Mouse (Mus musculus): Measurements from ENCODE around the gene Cul5. TPM values are rescaled to one million over a fixed set of nuclear protein-coding genes. Genes with fewer than 3 reads are reported as not detected.

Cul5 gene
- polyA plus RNA-seq, 1 experiment from 2014 or later, result 8.7 TPM

DNA sequence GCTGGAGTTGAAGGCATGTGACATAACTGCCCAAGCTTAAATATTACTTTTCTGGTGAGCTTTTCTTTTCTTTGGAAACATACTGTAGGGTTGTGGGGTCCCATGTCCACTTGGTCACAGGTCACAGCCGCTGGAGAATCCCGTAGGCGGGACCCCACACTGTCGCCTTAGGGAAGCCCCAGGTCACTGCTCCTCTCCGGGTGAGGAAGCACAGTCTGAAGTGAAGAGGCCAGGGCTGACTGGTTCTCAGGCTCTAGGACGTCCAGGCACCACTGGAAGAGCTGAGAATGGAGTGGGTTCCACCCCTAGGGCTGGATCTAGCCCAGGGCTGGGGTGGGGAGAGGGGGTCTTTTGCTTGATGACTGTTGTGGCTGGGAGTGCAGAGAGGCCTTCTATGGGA lies 71.2 kb downstream of the Cul5 start:
- H3K4me2 ChIP-seq (ENCODE audit: low read depth, low read length), result no peak overlapping the region
- ATAC-seq (ENCODE audit: low read depth), result no peak
- no peak overlapping the region for H3K9ac ChIP-seq (ENCODE audit: low read depth, low read length)
- 55% methylated on average over 6 of the region's 6 CpGs for WGBS (ENCODE audit: insufficient replicate concordance)
- H3K27ac ChIP-seq (ENCODE audit: low read length), result no peak overlapping the region
- peaks cover 9% of the 10 kb centered on the region for H3K4me1 ChIP-seq (ENCODE audit: control insufficient read depth, low read depth, low read length)
- no peaks in the 10 kb centered on the region for H3K36me3 ChIP-seq (ENCODE audit: control insufficient read depth, insufficient read depth)
- no peaks in the 10 kb centered on the region for H3K9me3 ChIP-seq (replicated peaks; ENCODE audit: control insufficient read depth, low read length)
- no peak overlapping the region for H3K4me3 ChIP-seq (ENCODE audit: low read depth, low read length)
- H3K27me3 ChIP-seq (ENCODE audit: control insufficient read depth, insufficient read depth, low read depth, low read length), result no peaks in the 10 kb centered on the region

DNA sequence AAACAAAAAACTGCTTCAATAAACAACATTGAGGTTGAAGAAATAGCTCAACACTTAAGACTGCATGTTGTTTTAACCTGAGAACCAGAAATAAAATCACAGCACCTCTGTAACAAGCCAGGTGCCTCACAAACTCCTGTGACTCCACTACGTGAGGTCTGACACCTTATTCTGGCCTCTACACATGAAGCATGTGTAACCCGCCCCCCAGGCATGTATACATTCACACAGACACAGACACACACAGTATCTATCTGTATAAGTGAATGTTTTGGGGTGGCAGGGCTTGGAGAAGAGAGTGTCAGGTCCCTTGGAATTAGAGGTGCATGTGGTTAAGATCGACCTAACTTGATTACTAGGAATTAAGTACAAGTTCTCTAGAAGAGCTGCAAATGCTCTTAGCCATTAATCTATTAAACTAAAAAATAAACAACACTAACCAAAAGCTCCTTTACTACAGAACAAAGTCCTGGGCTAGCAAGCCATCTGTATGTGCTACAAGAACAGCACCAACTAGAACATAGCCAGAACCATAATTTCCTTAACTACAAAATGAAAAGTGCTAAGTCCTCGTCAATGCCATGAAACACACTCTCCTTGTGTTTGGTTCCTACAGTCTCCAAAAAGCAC lies 72.7 kb downstream of the Cul5 start:
- no peaks in the 10 kb centered on the region for H3K36me3 ChIP-seq (ENCODE audit: control insufficient read depth, insufficient read depth)
- no peak overlapping the region for H3K27ac ChIP-seq (ENCODE audit: low read length)

GRCm38 (mm10) chr9:53594764-53595163 lies 75.0 kb downstream of the Cul5 start:
- no peak overlapping the region for H3K9ac ChIP-seq (ENCODE audit: low read depth, low read length)
- no peak overlapping the region for H3K4me3 ChIP-seq (ENCODE audit: low read depth, low read length)
- H3K9me3 ChIP-seq (replicated peaks; ENCODE audit: control insufficient read depth, low read length), result no peaks in the 10 kb centered on the region
- no peaks in the 10 kb centered on the region; the same call in 1 of the 2 replicates for H3K4me1 ChIP-seq (ENCODE audit: control insufficient read depth, low read depth, low read length)
- peak; percentile 24; the same call in 1 of the 2 replicates for ATAC-seq (ENCODE audit: low read depth)
- H3K27me3 ChIP-seq (ENCODE audit: control insufficient read depth, insufficient read depth, low read depth, low read length), result no peaks in the 10 kb centered on the region
- 8% methylated on average over 3 of the region's 3 CpGs for WGBS (ENCODE audit: insufficient replicate concordance)
- H3K27ac ChIP-seq (ENCODE audit: low read length), result no peak overlapping the region
- H3K36me3 ChIP-seq (ENCODE audit: control insufficient read depth, insufficient read depth), result peaks cover 2% of the 10 kb centered on the region; the same call in 1 of the 2 replicates
- H3K4me2 ChIP-seq (ENCODE audit: low read depth, low read length), result no peak overlapping the region

More for the DNA sequence above, 72.7 kb downstream of the Cul5 start:
- H3K27me3 ChIP-seq (ENCODE audit: control insufficient read depth, insufficient read depth, low read depth, low read length), result no peaks in the 10 kb centered on the region
- H3K9ac ChIP-seq (ENCODE audit: low read depth, low read length), result no peak overlapping the region
- H3K4me2 ChIP-seq (ENCODE audit: low read depth, low read length), result no peak overlapping the region
- no peaks in the 10 kb centered on the region for H3K9me3 ChIP-seq (replicated peaks; ENCODE audit: control insufficient read depth, low read length)
- 68% methylated on average over 4 of the region's 4 CpGs for WGBS (ENCODE audit: insufficient replicate concordance)
- ATAC-seq (ENCODE audit: low read depth), result no peak
- no peak overlapping the region for H3K4me3 ChIP-seq (ENCODE audit: low read depth, low read length)
- H3K4me1 ChIP-seq (ENCODE audit: control insufficient read depth, low read depth, low read length), result peaks cover under 1% of the 10 kb centered on the region

GRCm38 (mm10) chr9:53581870-53582269 lies 87.9 kb downstream of the Cul5 start:
- no peaks in the 10 kb centered on the region for H3K27me3 ChIP-seq (ENCODE audit: control insufficient read depth, insufficient read depth, low read depth, low read length)
- no peak overlapping the region for H3K4me2 ChIP-seq (ENCODE audit: low read depth, low read length)
- 88% methylated on average over 4 of the region's 4 CpGs for WGBS (ENCODE audit: insufficient replicate concordance)
- no peak overlapping the region for H3K9ac ChIP-seq (ENCODE audit: low read depth, low read length)
- no peak overlapping the region for H3K27ac ChIP-seq (ENCODE audit: low read length)
- H3K9me3 ChIP-seq (replicated peaks; ENCODE audit: control insufficient read depth, low read length), result no peaks in the 10 kb centered on the region
- H3K36me3 ChIP-seq (ENCODE audit: control insufficient read depth, insufficient read depth), result peaks cover 15% of the 10 kb centered on the region
- no peaks in the 10 kb centered on the region for H3K4me1 ChIP-seq (ENCODE audit: control insufficient read depth, low read depth, low read length)
- ATAC-seq (ENCODE audit: low read depth), result no peak
- no peak overlapping the region for H3K4me3 ChIP-seq (ENCODE audit: low read depth, low read length)

DNA sequence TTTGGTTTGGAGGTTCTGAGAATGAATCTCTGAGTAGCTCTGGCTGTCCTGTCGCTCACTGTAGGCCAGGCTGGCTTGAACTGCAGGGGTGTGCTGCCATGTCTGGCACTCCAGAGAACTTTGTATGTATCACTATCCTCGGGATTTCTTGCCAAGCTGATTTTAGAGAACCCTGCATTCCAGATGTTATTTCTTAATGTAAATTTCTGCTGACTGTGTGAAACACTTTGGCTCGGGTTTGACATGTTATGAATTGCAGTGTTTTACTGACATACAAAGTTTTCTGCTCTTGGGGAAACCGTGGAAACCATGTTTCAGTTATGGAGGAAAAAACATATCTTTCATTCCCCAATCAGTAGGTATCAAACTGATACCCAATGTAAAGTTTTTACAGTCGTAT lies 94.1 kb downstream of the Cul5 start:
- Histone ChIP-seq H3K4me1 (ENCODE audit: control insufficient read depth, low read depth, low read length) (no peaks in the 10 kb centered on the region), H3K9me3 (replicated peaks; ENCODE audit: control insufficient read depth, low read length) (no peaks in the 10 kb centered on the region), H3K4me2 (ENCODE audit: low read depth, low read length) (no peak overlapping the region), H3K27ac (ENCODE audit: low read length) (no peak overlapping the region), H3K9ac (ENCODE audit: low read depth, low read length) (no peak overlapping the region), H3K36me3 (ENCODE audit: control insufficient read depth, insufficient read depth) (peaks cover 21% of the 10 kb centered on the region), H3K27me3 (ENCODE audit: control insufficient read depth, insufficient read depth, low read depth, low read length) (no peaks in the 10 kb centered on the region), H3K4me3 (ENCODE audit: low read depth, low read length) (no peak overlapping the region)
- 70% methylated on average over 5 of the region's 5 CpGs for WGBS (ENCODE audit: insufficient replicate concordance)
- no peak for ATAC-seq (ENCODE audit: low read depth)

GRCm38 (mm10) chr9:53572516-53573307 lies 97.1 kb downstream of the Cul5 start:
- WGBS (ENCODE audit: insufficient replicate concordance), result 74% methylated on average over 7 of the region's 7 CpGs
- Histone ChIP-seq H3K27ac (ENCODE audit: low read length) (no peak overlapping the region), H3K4me2 (ENCODE audit: low read depth, low read length) (no peak overlapping the region), H3K4me1 (ENCODE audit: control insufficient read depth, low read depth, low read length) (no peaks in the 10 kb centered on the region), H3K36me3 (ENCODE audit: control insufficient read depth, insufficient read depth) (peaks cover 33% of the 10 kb centered on the region), H3K9me3 (replicated peaks; ENCODE audit: control insufficient read depth, low read length) (no peaks in the 10 kb centered on the region), H3K4me3 (ENCODE audit: low read depth, low read length) (no peak overlapping the region), H3K27me3 (ENCODE audit: control insufficient read depth, insufficient read depth, low read depth, low read length) (no peaks in the 10 kb centered on the region), H3K9ac (ENCODE audit: low read depth, low read length) (no peak overlapping the region)
- ATAC-seq (ENCODE audit: low read depth), result no peak

DNA sequence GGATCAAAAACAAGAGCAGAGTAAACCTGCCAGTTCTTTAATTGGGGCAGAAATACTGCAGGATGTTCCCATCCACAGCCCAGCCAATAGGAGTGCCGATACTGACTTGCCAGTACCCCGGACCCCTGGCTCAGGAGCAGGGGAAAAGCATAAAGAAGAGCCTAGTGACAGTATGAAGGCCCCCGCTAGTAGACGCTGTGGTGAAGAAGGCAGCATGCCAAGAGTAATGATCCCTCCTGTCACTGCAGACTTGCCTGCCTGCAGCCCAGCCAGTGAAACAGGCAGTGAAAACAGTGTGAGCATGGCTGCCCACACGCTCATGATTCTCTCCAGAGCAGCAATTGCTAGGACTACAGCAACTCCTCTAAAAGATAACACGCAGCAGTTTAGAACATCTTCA lies 99.2 kb downstream of the Cul5 start:
- 84% methylated on average over 6 of the region's 6 CpGs for WGBS (ENCODE audit: insufficient replicate concordance)
- Histone ChIP-seq H3K9me3 (replicated peaks; ENCODE audit: control insufficient read depth, low read length) (no peaks in the 10 kb centered on the region), H3K36me3 (ENCODE audit: control insufficient read depth, insufficient read depth) (peaks cover 44% of the 10 kb centered on the region), H3K4me2 (ENCODE audit: low read depth, low read length) (no peak overlapping the region), H3K27me3 (ENCODE audit: control insufficient read depth, insufficient read depth, low read depth, low read length) (no peaks in the 10 kb centered on the region), H3K27ac (ENCODE audit: low read length) (no peak overlapping the region), H3K4me3 (ENCODE audit: low read depth, low read length) (no peak overlapping the region), H3K9ac (ENCODE audit: low read depth, low read length) (no peak overlapping the region), H3K4me1 (ENCODE audit: control insufficient read depth, low read depth, low read length) (no peaks in the 10 kb centered on the region)
- no peak for ATAC-seq (ENCODE audit: low read depth)

Other genes starting within 250 kb of the Cul5 start
- gene Atm, start 133.3 kb downstream of the Cul5 start, polyA plus RNA-seq (2015; fragmentation: Nextera tagmentation; extraction: Ambion mirVana), result 2.7 and 3.1 TPM in 2 replicates
- 6.9 and 7.6 TPM in 2 replicates for gene Npat, start 133.0 kb downstream of the Cul5 start, polyA plus RNA-seq (2015; fragmentation: Nextera tagmentation; extraction: Ambion mirVana)
- gene Acat1, start 59.6 kb downstream of the Cul5 start, polyA plus RNA-seq (2015; fragmentation: Nextera tagmentation; extraction: Ambion mirVana), result 138 and 148 TPM in 2 replicates
- 0.73 and 0.76 TPM in 2 replicates for gene Rab39, start 36.2 kb upstream of the Cul5 start, polyA plus RNA-seq (2015; fragmentation: Nextera tagmentation; extraction: Ambion mirVana)
- gene Slc35f2, start 101.5 kb upstream of the Cul5 start, polyA plus RNA-seq (2015; fragmentation: Nextera tagmentation; extraction: Ambion mirVana), result 0.30 and 0.32 TPM in 2 replicates
- gene Sln, start 180.2 kb upstream of the Cul5 start, polyA plus RNA-seq (2015; fragmentation: Nextera tagmentation; extraction: Ambion mirVana), result 6.6 and 16.0 TPM in 2 replicates